Mouse (Mus musculus) induced T-regulatory cell, adult 2 months (primary cell): ENCODE data around the gene Camk1d.
A peak's percentile ranks its signal among the peaks of the same experiment; 100 is the strongest.

Experiments used
- DNase-seq: peaks from one replicate; pipeline ENCODE4 v3.0.0-alpha.2; 2012; ENCODE audit warnings: low read depth

Gene Camk1d

GRCm38 (mm10) chr2:5661946-5662345 lies 52.4 kb downstream of the Camk1d start:
- no peak for DNase-seq

- no peak for DNase-seq
These were observed 56.3 kb downstream of the Camk1d start for GRCm38 (mm10) chr2:5658000-5658399.

GRCm38 (mm10) chr2:5656326-5656725 lies 58.0 kb downstream of the Camk1d start:
- no peak for DNase-seq

- no peak for DNase-seq
These were observed 62.2 kb downstream of the Camk1d start for GRCm38 (mm10) chr2:5652071-5652470.

GRCm38 (mm10) chr2:5651285-5651870 lies 62.9 kb downstream of the Camk1d start:
- peak; percentile 14 for DNase-seq

GRCm38 (mm10) chr2:5649226-5649625 lies 65.1 kb downstream of the Camk1d start:
- no peak for DNase-seq

GRCm38 (mm10) chr2:5648764-5649163 lies 65.6 kb downstream of the Camk1d start:
- DNase-seq = no peak

- DNase-seq = no peak
These were observed 68.0 kb downstream of the Camk1d start for GRCm38 (mm10) chr2:5646322-5646721.

GRCm38 (mm10) chr2:5645584-5645983 lies 68.7 kb downstream of the Camk1d start:
- no peak for DNase-seq

- DNase-seq = no peak
These were observed 70.4 kb downstream of the Camk1d start for GRCm38 (mm10) chr2:5643937-5644336.

GRCm38 (mm10) chr2:5643226-5643625 lies 71.1 kb downstream of the Camk1d start:
- no peak for DNase-seq

GRCm38 (mm10) chr2:5642624-5643023 lies 71.7 kb downstream of the Camk1d start:
- peak; percentile 63 for DNase-seq

GRCm38 (mm10) chr2:5641678-5642077 lies 72.6 kb downstream of the Camk1d start:
- DNase-seq = no peak

- no peak for DNase-seq
These were observed 73.7 kb downstream of the Camk1d start for GRCm38 (mm10) chr2:5640586-5640985.

- DNase-seq = no peak
These were observed 77.2 kb downstream of the Camk1d start for GRCm38 (mm10) chr2:5636801-5637742.

GRCm38 (mm10) chr2:5632355-5632684 lies 82.0 kb downstream of the Camk1d start:
- no peak for DNase-seq

GRCm38 (mm10) chr2:5631676-5632354 lies 82.5 kb downstream of the Camk1d start:
- DNase-seq = no peak

- no peak for DNase-seq
These were observed 83.6 kb downstream of the Camk1d start for GRCm38 (mm10) chr2:5630710-5631109.

- DNase-seq = no peak
These were observed 89.9 kb downstream of the Camk1d start for GRCm38 (mm10) chr2:5624379-5624778.

GRCm38 (mm10) chr2:5618361-5618896 lies 95.9 kb downstream of the Camk1d start:
- DNase-seq = no peak

GRCm38 (mm10) chr2:5614896-5615295 lies 99.4 kb downstream of the Camk1d start:
- peak; percentile 74 for DNase-seq

- DNase-seq = peak; percentile 34
These were observed 100.0 kb downstream of the Camk1d start for GRCm38 (mm10) chr2:5614308-5614705.
